Mouse (Mus musculus) CD4-positive, CD25-positive, alpha-beta regulatory T cell, adult 4 months (primary cell): Measurements from ENCODE around the gene Prr3. TPM values are rescaled to one million over a fixed set of nuclear protein-coding genes. Genes with fewer than 3 reads are reported as not detected.
"Not testable (repeated sequence)": the region's sequence is repeated elsewhere in the genome, so short reads cannot be mapped to it uniquely, and the experiment has no call there.

Experiments
- ATAC-seq: one replicate; pipeline ENCODE4 v1.8.0; 2017
- polyA plus RNA-seq, 2 experiments: library from polyadenylated mRNA; unstranded; fragments of 100-300 nt; shearing (Covaris generic); gene quantifications; one replicate each; pipeline ENCODE4 v1.2.1; 2017

The Prr3 gene
- polyA plus RNA-seq, 2 experiments from 2014 or later: 16.5 to 17.6 TPM

GRCm38 (mm10) chr17:35998545-35999305 lies 18.7 kb upstream of the Prr3 start:
- ATAC-seq: no peak

- ATAC-seq: no peak
These were observed 17.9 kb upstream of the Prr3 start for GRCm38 (mm10) chr17:35997713-35998510.

GRCm38 (mm10) chr17:35996949-35997348 lies 16.9 kb upstream of the Prr3 start:
- ATAC-seq: peak; percentile 55

- ATAC-seq: no peak
These were observed 14.8 kb upstream of the Prr3 start for GRCm38 (mm10) chr17:35994879-35995240.

GRCm38 (mm10) chr17:35994175-35994878 lies 14.3 kb upstream of the Prr3 start:
- ATAC-seq: peak; percentile 22

- ATAC-seq: peak; percentile 63
These were observed 13.6 kb upstream of the Prr3 start for GRCm38 (mm10) chr17:35993675-35994074.

- no peak for ATAC-seq
These were observed 11.7 kb upstream of the Prr3 start for GRCm38 (mm10) chr17:35991781-35992180.

- no peak for ATAC-seq
These were observed 1.7 kb upstream of the Prr3 start for GRCm38 (mm10) chr17:35981776-35982175.

- no peak for ATAC-seq
These were observed 323 bp upstream of the Prr3 start for GRCm38 (mm10) chr17:35980363-35980754.

- no peak for ATAC-seq
These were observed 1.1 kb downstream of the Prr3 start for GRCm38 (mm10) chr17:35978811-35979400.

GRCm38 (mm10) chr17:35972131-35972530 lies 7.9 kb downstream of the Prr3 start:
- no peak for ATAC-seq

- ATAC-seq: peak; percentile 94
These were observed 10.3 kb downstream of the Prr3 start, which contains the start of gene Abcf1 for GRCm38 (mm10) chr17:35969418-35970389. Gene Abcf1 (minus strand): TSS chr17:35969761.

- ATAC-seq: no peak
These were observed 12.4 kb downstream of the Prr3 start for GRCm38 (mm10) chr17:35967621-35968020.

- ATAC-seq: no peak
These were observed 16.8 kb downstream of the Prr3 start for GRCm38 (mm10) chr17:35963279-35963678.

GRCm38 (mm10) chr17:35958533-35959223 lies 21.4 kb downstream of the Prr3 start:
- no peak for ATAC-seq

- ATAC-seq: no peak
These were observed 25.4 kb downstream of the Prr3 start for GRCm38 (mm10) chr17:35954665-35955064.

GRCm38 (mm10) chr17:35952559-35952958 lies 27.5 kb downstream of the Prr3 start:
- not testable (repeated sequence) for ATAC-seq

- not testable (repeated sequence) for ATAC-seq
These were observed 29.1 kb downstream of the Prr3 start for GRCm38 (mm10) chr17:35950946-35951345.

GRCm38 (mm10) chr17:35939941-35940340 lies 40.1 kb downstream of the Prr3 start:
- no peak for ATAC-seq

- ATAC-seq: no peak
These were observed 40.9 kb downstream of the Prr3 start for GRCm38 (mm10) chr17:35939108-35939507.
